Mouse (Mus musculus) stomach, embryonic 14.5 days (tissue): Measurements from ENCODE around the gene Nrm. TPM values are rescaled to one million over a fixed set of nuclear protein-coding genes. Genes with fewer than 3 reads are reported as not detected.

ENCODE experiments used
- ATAC-seq: fragments of 200-750 bp; cut with Nextera tagmentation; 2 replicates; pipeline ENCODE4 v1.8.0; 2017; ENCODE audit warnings: low read depth, moderate TSS enrichment; ENCODE audit not compliant: insufficient number of reproducible peaks, insufficient read depth, low FRiP score
- H3K27ac ChIP-seq: fragments of 300-500 bp; sonication (generic); 2 replicates; pipeline ENCODE4 v1.5.1; 2014; ENCODE audit warnings: mild to moderate bottlenecking, low read length, moderate library complexity, mixed read lengths
- H3K27me3 ChIP-seq: fragments of 300-500 bp; sonication (generic); 2 replicates; pipeline ENCODE4 v1.6.1; 2014; ENCODE audit warnings: low read length, control low read depth, mixed read lengths; ENCODE audit not compliant: control insufficient read depth, insufficient read depth
- H3K36me3 ChIP-seq: fragments of 300-500 bp; sonication (generic); 2 replicates; pipeline ENCODE4 v1.6.1; 2014; ENCODE audit warnings: mild to moderate bottlenecking, control low read depth, low read length, moderate library complexity, mixed read lengths; ENCODE audit not compliant: control insufficient read depth, insufficient read depth
- H3K4me1 ChIP-seq: fragments of 300-500 bp; sonication (generic); 2 replicates; pipeline ENCODE4 v1.6.1; 2014; ENCODE audit warnings: low read length, control low read depth, mixed read lengths; ENCODE audit not compliant: control insufficient read depth, insufficient read depth
- H3K4me2 ChIP-seq: fragments of 300-500 bp; sonication (generic); replicated peaks from 2 replicates; pipeline ENCODE4 v1.6.1; 2014; ENCODE audit warnings: low read depth, low read length, control low read depth
- H3K4me3 ChIP-seq: fragments of 300-500 bp; sonication (generic); 2 replicates; pipeline ENCODE4 v1.5.1; 2014; ENCODE audit warnings: low read depth, low read length, control low read depth
- H3K9ac ChIP-seq: fragments of 300-500 bp; sonication (generic); replicated peaks from 2 replicates; pipeline ENCODE4 v1.6.1; 2014; ENCODE audit warnings: low read depth, mild to moderate bottlenecking, control low read depth, low read length, moderate library complexity, mixed read lengths
- H3K9me3 ChIP-seq: fragments of 300-500 bp; sonication (generic); 2 replicates; pipeline ENCODE4 v1.6.1; 2016; ENCODE audit warnings: low read depth, low read length, control low read depth; ENCODE audit not compliant: control insufficient read depth
- WGBS: fragments of 180-500 bp; shearing (Covaris S2); extraction: QIAGEN DNeasy Blood & Tissue Kit; methylation state at CpG from one replicate; pipeline ENCODE4 v1.1.7; 2014; 5-methylcytosine and 5-hydroxymethylcytosine counted together
- polyA plus RNA-seq: library from polyadenylated mRNA; unstranded; fragments of >200 nt; fragmentation: Nextera tagmentation; extraction: Ambion mirVana; gene quantifications from 2 replicates; pipeline ENCODE4 v1.2.1, GENCODE M21; 2014

Gene Nrm
- polyA plus RNA-seq, 1 experiment from 2014 or later = 67.1 TPM

GRCm38 (mm10) chr17:35843514-35843913 is 17.6 kb upstream of the Nrm start:
- H3K9ac ChIP-seq = no peak overlapping the region

DNA sequence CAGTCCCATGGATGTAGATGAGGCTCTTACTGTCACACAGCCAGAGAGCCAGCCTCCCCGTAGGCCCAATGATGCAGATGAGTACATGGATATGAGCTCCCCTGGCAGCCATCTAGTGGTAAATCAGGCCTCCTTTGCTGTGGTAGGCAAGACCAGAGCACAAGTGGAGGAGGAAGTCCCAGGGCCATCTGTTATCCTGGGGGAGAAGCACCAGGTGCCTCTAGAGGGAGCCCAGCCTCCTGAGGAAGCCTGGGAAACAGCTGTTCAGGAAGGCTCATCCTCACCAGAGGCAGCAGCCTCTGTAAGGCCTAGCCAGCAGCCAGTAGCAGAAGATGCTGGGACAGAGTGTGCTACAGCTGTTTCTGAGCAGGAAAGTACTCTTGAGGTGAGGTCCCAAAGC is 13.0 kb upstream of the Nrm start:
- peaks cover 70% of the 10 kb centered on the region for H3K36me3 ChIP-seq
- no peak overlapping the region for H3K4me3 ChIP-seq
- no peak overlapping the region for H3K27ac ChIP-seq
- no peaks in the 10 kb centered on the region for H3K9me3 ChIP-seq
- H3K4me1 ChIP-seq = 0 out of 2 replicates have a peak, but pooled peaks cover under 1% of the 10 kb centered on the region
- no peak overlapping the region for H3K4me2 ChIP-seq
- H3K27me3 ChIP-seq = no peaks in the 10 kb centered on the region
- WGBS = 44% methylated on average over 1 of the region's 1 CpGs
- H3K9ac ChIP-seq = no peak overlapping the region
- peak; percentile 23; the same call in 1 of the 2 replicates for ATAC-seq

More at GRCm38 (mm10) chr17:35843514-35843913, 17.6 kb upstream of the Nrm start:
- no peak overlapping the region for H3K4me2 ChIP-seq
- no peak for ATAC-seq
- H3K4me3 ChIP-seq = no peak overlapping the region
- H3K27ac ChIP-seq = no peak overlapping the region
- peaks cover 11% of the 10 kb centered on the region; the same call in 1 of the 2 replicates for H3K4me1 ChIP-seq
- H3K27me3 ChIP-seq = no peaks in the 10 kb centered on the region
- H3K36me3 ChIP-seq = peaks cover 33% of the 10 kb centered on the region
- WGBS = 84% methylated on average over 3 of the region's 3 CpGs
- H3K9me3 ChIP-seq = no peaks in the 10 kb centered on the region

DNA sequence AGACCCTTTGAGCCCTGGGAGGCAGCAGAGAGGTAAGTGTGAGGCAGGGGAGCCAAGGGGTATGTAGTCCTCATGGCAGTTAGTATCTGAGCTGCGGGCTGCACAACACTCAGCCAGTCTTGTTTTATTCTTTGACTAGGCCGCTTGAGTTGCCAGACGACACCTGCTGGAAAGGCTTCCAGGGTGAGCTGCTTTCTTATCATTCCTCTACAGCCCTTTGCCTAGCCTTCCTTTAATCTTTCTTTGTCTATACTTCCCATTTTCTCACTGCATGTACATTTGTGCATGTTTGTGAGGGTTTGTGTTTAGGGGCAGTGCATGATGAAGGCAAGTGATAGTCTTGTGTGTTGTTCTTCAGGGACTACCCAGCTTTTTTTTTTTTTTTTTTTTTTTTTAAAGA is 10.1 kb upstream of the Nrm start:
- Histone ChIP-seq H3K4me2 (no peak overlapping the region), H3K4me3 (no peak overlapping the region), H3K9ac (no peak overlapping the region), H3K4me1 (no peaks in the 10 kb centered on the region), H3K27me3 (no peaks in the 10 kb centered on the region), H3K9me3 (no peaks in the 10 kb centered on the region), H3K36me3 (peaks cover 71% of the 10 kb centered on the region), H3K27ac (no peak overlapping the region)
- ATAC-seq = no peak
- WGBS = 91% methylated on average over 3 of the region's 3 CpGs

DNA sequence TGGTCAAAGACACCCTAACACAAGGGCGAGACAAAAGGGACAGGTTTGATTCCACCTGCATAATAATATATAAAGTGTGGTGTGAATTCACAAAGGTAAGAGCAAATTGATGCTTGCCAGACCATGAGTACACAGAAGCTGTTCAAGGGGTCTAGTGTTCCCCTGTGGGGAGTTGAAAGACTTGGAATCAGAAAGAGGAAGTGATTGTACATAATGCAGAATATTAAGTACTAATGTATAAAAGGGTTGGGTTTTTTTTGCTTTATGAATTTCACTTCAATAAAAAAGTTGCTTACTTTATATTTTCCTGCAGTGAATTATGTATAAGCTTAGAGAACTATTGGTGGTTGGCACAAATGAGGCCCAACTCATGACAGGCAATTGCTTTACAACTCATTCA is 1.7 kb upstream of the Nrm start:
- H3K4me3 ChIP-seq = no peak overlapping the region
- H3K27ac ChIP-seq = no peak overlapping the region
- no peak overlapping the region for H3K4me2 ChIP-seq
- no peak for ATAC-seq
- peaks cover 15% of the 10 kb centered on the region for H3K36me3 ChIP-seq
- no peak overlapping the region for H3K9ac ChIP-seq
- no peaks in the 10 kb centered on the region for H3K9me3 ChIP-seq
- WGBS = 88% methylated on average over 1 of the region's 1 CpGs
- peaks cover 4% of the 10 kb centered on the region; the same call in 1 of the 2 replicates for H3K4me1 ChIP-seq
- no peaks in the 10 kb centered on the region for H3K27me3 ChIP-seq

- no peak overlapping the region for H3K4me3 ChIP-seq
- H3K27ac ChIP-seq = no peak overlapping the region
- no peaks in the 10 kb centered on the region for H3K9me3 ChIP-seq
- H3K36me3 ChIP-seq = peaks cover 12% of the 10 kb centered on the region
- peaks cover 8% of the 10 kb centered on the region; the same call in 1 of the 2 replicates for H3K4me1 ChIP-seq
- no peak for ATAC-seq
- 68% methylated on average over 2 of the region's 2 CpGs for WGBS
- H3K9ac ChIP-seq = no peak overlapping the region
- H3K4me2 ChIP-seq = no peak overlapping the region
- no peaks in the 10 kb centered on the region for H3K27me3 ChIP-seq
Measured at GRCm38 (mm10) chr17:35859835-35860234, 1.3 kb upstream of the Nrm start.

- Histone ChIP-seq H3K4me2 (peak overlapping the region; percentile 63), H3K4me1 (peaks cover 11% of the 10 kb centered on the region; the same call in 1 of the 2 replicates), H3K9me3 (no peaks in the 10 kb centered on the region), H3K27ac (peak overlapping the region; percentile 94), H3K4me3 (peak overlapping the region; percentile 72), H3K36me3 (peaks cover 12% of the 10 kb centered on the region), H3K27me3 (no peaks in the 10 kb centered on the region), H3K9ac (peak overlapping the region; percentile 52)
- WGBS = 4% methylated on average over 12 of the region's 12 CpGs
- no peak for ATAC-seq
Measured at GRCm38 (mm10) chr17:35860831-35861197, 304 bp upstream of the Nrm start.

DNA sequence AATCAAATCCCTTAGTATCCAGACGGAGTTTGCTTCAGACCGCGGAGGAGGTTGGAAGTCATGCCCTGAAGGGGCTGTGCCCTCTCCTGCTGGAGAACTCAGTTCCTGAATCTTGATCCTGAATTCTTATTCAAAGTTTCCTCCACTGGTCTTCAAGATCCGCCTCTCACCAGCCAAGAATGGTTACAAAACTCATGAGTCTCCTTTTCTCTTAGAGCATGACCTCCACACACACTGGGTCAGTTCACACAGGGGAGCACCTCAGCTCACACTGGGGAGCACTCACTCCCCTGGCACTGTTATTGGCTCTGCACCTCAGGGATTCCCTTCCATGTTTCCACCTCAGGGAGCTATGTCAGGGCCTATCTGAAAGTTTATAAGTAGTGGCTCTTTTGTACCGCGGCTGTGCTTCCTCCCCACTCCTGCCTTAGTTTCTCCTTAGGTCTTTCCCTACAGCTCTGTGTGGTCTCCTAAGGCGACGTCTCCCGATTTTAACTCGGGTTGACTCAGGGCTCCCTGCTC is 3.8 kb downstream of the Nrm start:
- Histone ChIP-seq H3K4me2 (peak overlapping the region; percentile 92), H3K9ac (peak overlapping the region; percentile 74; the same call in 1 of the 2 replicates), H3K36me3 (no peaks in the 10 kb centered on the region), H3K27me3 (no peaks in the 10 kb centered on the region), H3K27ac (peak overlapping the region; percentile 96), H3K4me3 (peak overlapping the region; percentile 63), H3K9me3 (no peaks in the 10 kb centered on the region), H3K4me1 (peaks cover 34% of the 10 kb centered on the region; the same call in 1 of the 2 replicates)
- ATAC-seq = no peak
- WGBS = 24% methylated on average over 10 of the region's 10 CpGs

GRCm38 (mm10) chr17:35865481-35866280 is 4.6 kb downstream of the Nrm start, which contains the start of gene Ppp1r18:
Ppp1r18 (plus strand) TSS chr17:35865593.
- peak within 1 kb of the TSS; percentile 92 for H3K4me2 ChIP-seq
- H3K4me1 ChIP-seq = peaks cover 38% of the 10 kb centered on the region; the same call in 1 of the 2 replicates
- ATAC-seq = peak; percentile 64
- no peaks in the 10 kb centered on the region for H3K27me3 ChIP-seq
- H3K36me3 ChIP-seq = no peaks in the 10 kb centered on the region
- WGBS = under 1% methylated on average over 40 of the region's 48 CpGs
- peak within 1 kb of the TSS; percentile 96 for H3K27ac ChIP-seq
- H3K9ac ChIP-seq = peak within 1 kb of the TSS; percentile 74
- no peaks in the 10 kb centered on the region for H3K9me3 ChIP-seq
- peak within 1 kb of the TSS; percentile 63 for H3K4me3 ChIP-seq
